In genomic region chr15:78913632-78914090, GRCm38 (mm10) we compare ENCODE assay signal across 8 mouse cellular contexts. TPM values are rescaled to one million over a fixed set of nuclear protein-coding genes. Genes with fewer than 3 reads are reported as not detected.
A peak's percentile ranks its signal among the peaks of the same experiment; 100 is the strongest.
DNase-seq lines count a peak whose midpoint lies in the region; ATAC-seq lines count a peak whose summit lies in the region.

Pdxp (plus strand) TSS chr15:78913919.

- peak; percentile 92 for ATAC-seq in intestine, embryonic 14.5 days (replicated peaks; ENCODE audit: low FRiP score, low TSS enrichment, low read depth)
- ATAC-seq in megakaryocyte-erythroid progenitor cell, adult 5-6 weeks (replicated peaks; ENCODE audit: low FRiP score, low TSS enrichment, poor library complexity, severe bottlenecking): peak; percentile 90

- peak; percentile 95 for DNase-seq in adrenal gland, postnatal 10 days
- DNase-seq in embryo, embryonic 11.5 days (ENCODE audit: low read depth, low spot score): peak; percentile 98
- DNase-seq in gastrocnemius, postnatal 25 days: peak; percentile 96
- DNase-seq in intestine, embryonic 14.5 days (ENCODE audit: low spot score): peak; percentile 96
- DNase-seq in left cerebral cortex, postnatal 10 days (ENCODE audit: extremely low spot score in 1 of 2, low spot score in 2 of 2): peak; percentile 98 to 99
- DNase-seq in right cerebral cortex, postnatal 14 days: peak; percentile 97
- DNase-seq in urinary bladder, postnatal 4 days (ENCODE audit: low spot score in 2 of 2): peak; percentile 95 to 96

- peak within 1 kb of the TSS; percentile 71 for H3K4me3 ChIP-seq in intestine, embryonic 14.5 days (ENCODE audit: low read depth, low read length)

- peak within 1 kb of the TSS; percentile 97 for H3K4me2 ChIP-seq in intestine, embryonic 14.5 days (ENCODE audit: low read length)

- peaks cover 24% of the 10 kb centered on the region for H3K4me1 ChIP-seq in intestine, embryonic 14.5 days (replicated peaks; ENCODE audit: control insufficient read depth, insufficient read depth, low read length)

- H3K9me3 ChIP-seq in intestine, embryonic 14.5 days (ENCODE audit: control insufficient read depth, low read length): no peaks in the 10 kb centered on the region

- peak within 1 kb of the TSS; percentile 69 for H3K9ac ChIP-seq in intestine, embryonic 14.5 days (ENCODE audit: low read length)

- intact Hi-C loops in left cerebral cortex, postnatal 10 days (cut with DNase I): no loop called here

- H3K27ac ChIP-seq in intestine, embryonic 14.5 days (ENCODE audit: low read depth): peak within 1 kb of the TSS; percentile 87

- peaks cover 44% of the 10 kb centered on the region for H3K36me3 ChIP-seq in intestine, embryonic 14.5 days (ENCODE audit: control insufficient read depth, insufficient read depth, low read length)

- WGBS in intestine, embryonic 14.5 days: under 1% methylated on average over 51 of the region's 51 CpGs

- H3K27me3 ChIP-seq in intestine, embryonic 14.5 days (replicated peaks; ENCODE audit: control insufficient read depth, insufficient read depth, low read length): no peaks in the 10 kb centered on the region

RNA-seq across cellular contexts. Expression of gene Pdxp, which starts in this region (rescaled TPM):
- 1 to 10 TPM; 5.2 to 6.1 TPM for total RNA-seq in adrenal gland, postnatal 10 days (2021)
- total RNA-seq in gastrocnemius, postnatal 25 days (2021): 1 to 10 TPM; 2.3 TPM
- 16.3 and 17.5 TPM in 2 replicates for polyA plus RNA-seq in intestine, embryonic 14.5 days (2014; fragmentation: Nextera tagmentation; extraction: Ambion mirVana)
- total RNA-seq in left cerebral cortex, postnatal 10 days (2021): 100 to 1,000 TPM; 146 to 158 TPM
- total RNA-seq in megakaryocyte-erythroid progenitor cell, adult 5-6 weeks (2014; fragmentation: Nextera tagmentation): 12.7 and 22.5 TPM in 2 replicates
- 6.6 and 6.9 TPM in 2 replicates for total RNA-seq in megakaryocyte-erythroid progenitor cell, adult 5-6 weeks (2017)

Comparison
In these comparisons a context has a peak if more than half of its experiments do, and no peak if none do; other contexts are left out.
1. Peak in every context shown above with its lines: DNase-seq, ATAC-seq, H3K4me3 ChIP-seq and H3K27ac ChIP-seq.
2. RNA of gene Pdxp (total RNA-seq): 146 to 158 TPM in left cerebral cortex, postnatal 10 days; 6.6 to 22.5 TPM in megakaryocyte-erythroid progenitor cell, adult 5-6 weeks, 5.2 to 6.1 TPM in adrenal gland, postnatal 10 days and 2.3 TPM in gastrocnemius, postnatal 25 days; every median in the first group is over 4 times any median in the second.